Mouse (Mus musculus): ENCODE results near the gene Klf11.
"Not testable (repeated sequence)": the region's sequence is repeated elsewhere in the genome, so short reads cannot be mapped to it uniquely, and the experiment has no call there.

The Klf11 gene

DNA sequence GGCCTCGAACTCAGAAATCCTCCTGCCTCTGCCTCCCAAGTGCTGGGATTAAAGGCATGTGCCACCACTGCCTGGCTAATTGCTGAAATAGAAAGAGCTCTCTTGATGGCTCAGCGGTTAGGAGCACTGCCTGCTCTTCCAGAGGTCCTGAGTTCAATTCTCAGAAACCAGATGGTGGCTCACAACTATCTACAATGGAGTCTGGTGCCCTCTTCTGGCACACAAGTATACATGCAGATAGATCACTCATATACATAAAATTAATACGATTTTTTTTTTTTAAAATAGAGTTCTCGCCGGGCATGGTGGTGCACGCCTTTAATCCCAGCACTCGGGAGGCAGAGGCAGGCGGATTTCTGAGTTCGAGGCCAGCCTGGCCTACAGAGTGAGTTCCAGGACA, 50.5 kb downstream of the Klf11 start:
- Histone ChIP-seq H3K4me1 (replicated peaks; ENCODE audit: low read depth, low read length) (peaks cover 40% of the 10 kb centered on the region), H3K36me3 (ENCODE audit: insufficient read depth, low read length) (peaks cover 14% of the 10 kb centered on the region; the same call in 1 of the 2 replicates)
- 0 out of 2 replicates have a peak, but pooled peaks have one; percentile 11 for TF ChIP-seq CTCF (conservative IDR thresholded peaks at IDR 0.05; ENCODE audit: low read length)
- H3K4me3 ChIP-seq (replicated peaks; ENCODE audit: low read length); H3K9me3 ChIP-seq (ENCODE audit: low read length); H3K27me3 ChIP-seq (ENCODE audit: insufficient read depth, low read length): not testable (repeated sequence)

DNA sequence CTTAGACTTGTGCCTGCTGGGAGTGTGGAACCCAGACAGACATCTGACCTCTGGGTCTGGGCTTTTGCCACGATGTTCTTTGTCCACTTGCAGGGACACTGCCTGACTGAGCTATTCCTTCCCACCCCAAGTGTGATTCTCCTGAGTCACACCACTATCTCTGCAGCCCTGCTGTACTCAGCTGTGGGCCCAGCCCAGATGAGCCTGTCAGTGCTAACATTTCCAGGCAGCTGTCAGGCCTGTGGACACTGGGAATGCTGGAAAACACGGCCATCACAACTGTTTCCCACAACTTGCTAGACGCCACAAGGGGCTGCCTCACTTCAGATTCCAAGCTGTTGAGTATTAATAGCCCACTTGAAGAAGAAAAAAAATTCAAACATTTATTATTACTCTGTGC, 51.9 kb downstream of the Klf11 start:
- Histone ChIP-seq H3K36me3 (ENCODE audit: insufficient read depth, low read length) (peaks cover 14% of the 10 kb centered on the region; the same call in 1 of the 2 replicates), H3K4me1 (replicated peaks; ENCODE audit: low read depth, low read length) (peaks cover 44% of the 10 kb centered on the region), H3K27me3 (ENCODE audit: insufficient read depth, low read length) (no peaks in the 10 kb centered on the region), H3K9me3 (ENCODE audit: low read length) (no peaks in the 10 kb centered on the region), H3K4me3 (replicated peaks; ENCODE audit: low read length) (no peak overlapping the region)
- TF ChIP-seq POU5F1 (IDR thresholded peaks at IDR 0.05; ENCODE audit: borderline replicate concordance, low read length) (no peak), CTCF (conservative IDR thresholded peaks at IDR 0.05; ENCODE audit: low read length) (no peak), NANOG (IDR thresholded peaks at IDR 0.05; ENCODE audit: borderline replicate concordance, low read length) (no peak)

DNA sequence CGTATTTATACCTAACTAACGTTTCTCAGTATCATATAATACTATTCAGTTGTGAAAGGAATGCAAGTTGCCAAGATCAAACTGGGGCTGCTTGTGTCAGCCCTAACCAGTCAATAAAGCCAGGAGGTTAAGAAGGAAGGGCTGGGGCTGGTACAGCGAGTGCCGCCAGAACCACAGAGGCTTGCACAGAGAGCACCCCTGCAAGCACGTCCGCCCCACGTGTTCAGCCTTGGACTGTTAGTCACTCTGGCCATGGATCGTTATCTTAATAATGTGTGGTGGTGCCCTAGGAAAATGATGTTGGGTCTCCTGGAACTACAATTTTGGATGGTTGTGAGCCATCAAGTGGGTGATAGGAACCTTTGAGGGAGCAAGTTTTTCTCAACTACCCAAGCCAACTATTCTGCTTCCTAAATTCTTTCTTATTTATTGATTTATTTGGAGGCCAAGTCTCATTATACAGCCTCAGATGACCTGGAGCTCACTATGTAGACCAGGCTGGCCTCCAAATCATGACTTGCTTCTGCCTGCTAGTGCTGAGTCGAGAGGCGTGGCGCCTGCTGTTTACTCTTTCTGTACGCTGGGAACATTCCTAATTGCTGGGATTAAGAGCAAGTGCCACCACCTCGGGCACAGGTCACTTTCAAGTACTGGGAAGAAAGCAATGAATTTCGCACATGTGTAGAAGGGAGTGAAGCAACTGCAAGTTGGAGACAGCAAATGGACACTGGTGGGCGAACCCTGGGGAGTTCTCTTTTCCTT, 54.6 kb downstream of the Klf11 start:
- TF ChIP-seq NANOG (IDR thresholded peaks at IDR 0.05; ENCODE audit: borderline replicate concordance, low read length) = no peak
- TF ChIP-seq CTCF (conservative IDR thresholded peaks at IDR 0.05; ENCODE audit: low read length) = no peak
- no peak for TF ChIP-seq POU5F1 (IDR thresholded peaks at IDR 0.05; ENCODE audit: borderline replicate concordance, low read length)
- H3K4me3 ChIP-seq (replicated peaks; ENCODE audit: low read length) = peak overlapping the region; percentile 48; the same call in 1 of the 2 replicates
- peaks cover 34% of the 10 kb centered on the region for H3K36me3 ChIP-seq (ENCODE audit: insufficient read depth, low read length)
- no peaks in the 10 kb centered on the region for H3K27me3 ChIP-seq (ENCODE audit: insufficient read depth, low read length)
- H3K9me3 ChIP-seq (ENCODE audit: low read length) = no peaks in the 10 kb centered on the region
- H3K4me1 ChIP-seq (replicated peaks; ENCODE audit: low read depth, low read length) = peaks cover 63% of the 10 kb centered on the region

DNA sequence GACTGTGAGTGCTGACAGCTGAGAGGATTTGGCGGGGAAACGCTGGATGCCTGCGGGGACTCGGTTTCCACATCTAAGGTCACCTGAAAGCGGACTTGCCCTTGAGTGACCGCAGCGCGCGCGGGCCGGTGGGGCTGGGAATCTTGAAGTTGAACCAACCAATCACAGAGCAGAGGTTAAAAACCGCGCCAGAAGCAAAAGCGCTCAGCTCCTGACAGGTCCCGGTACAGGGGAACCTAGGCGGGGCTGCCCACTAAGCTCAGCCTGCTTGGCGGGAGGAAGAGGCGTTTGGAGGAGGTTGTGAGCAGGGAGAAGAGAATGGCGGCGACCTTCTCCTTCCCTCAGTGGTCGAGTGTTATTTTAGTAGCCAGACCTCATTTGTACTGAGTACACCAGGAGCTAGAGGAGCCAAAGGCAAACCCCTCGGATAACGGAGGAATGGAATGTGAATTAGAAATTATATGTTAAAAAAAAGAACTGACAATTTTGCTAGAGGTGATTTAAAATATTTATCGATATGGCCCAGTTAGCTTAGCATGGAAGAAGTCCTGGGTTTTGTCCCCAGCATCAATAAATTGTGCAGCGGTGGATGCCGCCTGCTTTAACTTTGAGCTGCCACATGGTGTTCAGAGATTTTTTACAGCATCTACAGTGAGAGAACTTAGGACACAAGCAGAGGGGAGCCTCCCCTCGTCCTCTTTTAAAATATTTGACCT, 55.8 kb downstream of the Klf11 start:
- Histone ChIP-seq H3K36me3 (ENCODE audit: insufficient read depth, low read length) (peaks cover 46% of the 10 kb centered on the region), H3K4me3 (replicated peaks; ENCODE audit: low read length) (peak overlapping the region; percentile 99), H3K9me3 (ENCODE audit: low read length) (no peaks in the 10 kb centered on the region), H3K27me3 (ENCODE audit: insufficient read depth, low read length) (no peaks in the 10 kb centered on the region), H3K4me1 (replicated peaks; ENCODE audit: low read depth, low read length) (peaks cover 73% of the 10 kb centered on the region)
- TF ChIP-seq POU5F1 (IDR thresholded peaks at IDR 0.05; ENCODE audit: borderline replicate concordance, low read length) (no peak), NANOG (IDR thresholded peaks at IDR 0.05; ENCODE audit: borderline replicate concordance, low read length) (no peak), CTCF (conservative IDR thresholded peaks at IDR 0.05; ENCODE audit: low read length) (no peak)

DNA sequence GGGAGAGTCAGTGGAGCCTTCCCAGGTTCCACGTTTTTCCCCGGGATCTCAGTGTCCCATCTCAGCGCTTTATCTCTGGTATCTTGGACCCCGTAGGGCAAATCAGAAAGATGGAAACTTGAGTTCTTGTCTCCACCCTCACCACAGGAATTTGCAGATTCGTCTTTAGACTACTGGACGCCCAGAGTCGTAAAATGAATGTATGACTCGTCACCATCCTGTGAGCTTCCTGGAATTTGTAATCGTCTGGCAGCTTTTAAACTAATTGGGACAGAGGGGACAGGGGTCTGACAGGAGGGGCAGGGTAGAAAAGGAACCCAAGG, 56.4 kb downstream of the Klf11 start:
- H3K27me3 ChIP-seq (ENCODE audit: insufficient read depth, low read length) = no peaks in the 10 kb centered on the region
- peaks cover 78% of the 10 kb centered on the region for H3K4me1 ChIP-seq (replicated peaks; ENCODE audit: low read depth, low read length)
- H3K36me3 ChIP-seq (ENCODE audit: insufficient read depth, low read length) = peaks cover 51% of the 10 kb centered on the region
- H3K9me3 ChIP-seq (ENCODE audit: low read length) = no peaks in the 10 kb centered on the region
- H3K4me3 ChIP-seq (replicated peaks; ENCODE audit: low read length) = peak overlapping the region; percentile 99
- TF ChIP-seq POU5F1 (IDR thresholded peaks at IDR 0.05; ENCODE audit: borderline replicate concordance, low read length) = no peak
- TF ChIP-seq NANOG (IDR thresholded peaks at IDR 0.05; ENCODE audit: borderline replicate concordance, low read length) = no peak
- no peak for TF ChIP-seq CTCF (conservative IDR thresholded peaks at IDR 0.05; ENCODE audit: low read length)

DNA sequence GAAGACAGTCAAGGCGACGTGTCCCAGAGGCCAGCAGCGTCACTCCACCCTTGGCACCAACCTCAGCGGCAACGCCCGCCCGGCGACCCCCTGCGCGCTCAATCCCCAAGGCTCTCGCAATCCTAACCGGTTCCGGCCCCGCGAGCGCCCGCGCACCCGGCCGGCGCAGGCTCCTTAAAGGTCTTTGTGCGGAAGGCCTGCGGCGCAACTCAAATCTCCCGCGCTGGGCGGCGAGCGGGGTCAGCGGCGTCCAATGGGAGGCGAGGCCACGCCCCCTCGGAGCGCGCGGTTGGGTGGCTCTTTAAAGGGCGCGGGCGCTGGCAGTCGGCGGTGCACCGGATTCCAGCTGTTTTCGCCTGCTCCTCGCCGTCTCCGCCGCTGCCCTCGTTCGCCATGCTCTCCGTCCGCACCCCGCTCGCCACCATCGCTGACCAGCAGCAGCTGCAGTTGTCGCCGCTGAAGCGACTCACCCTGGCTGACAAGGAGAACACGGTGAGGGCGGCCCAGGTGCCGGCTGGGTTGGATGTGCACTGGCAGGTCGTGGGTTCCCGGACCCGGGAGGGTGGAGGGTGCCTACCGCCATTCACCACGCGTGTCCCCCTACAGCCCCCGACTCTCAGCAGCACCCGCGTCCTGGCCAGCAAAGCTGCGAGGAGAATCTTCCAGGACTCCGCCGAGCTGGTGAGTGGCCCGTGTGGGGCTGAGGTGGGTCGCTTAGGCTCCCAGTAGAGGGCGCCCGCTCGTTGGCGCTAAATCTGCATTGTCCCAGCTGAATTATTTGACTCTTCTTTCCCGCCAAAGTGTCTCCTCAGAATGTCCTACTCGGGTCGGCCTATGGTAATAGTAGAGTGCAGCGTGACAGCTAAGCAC, 57.1 kb downstream of the Klf11 start, which contains the start of gene Rrm2:
Rrm2 (plus strand) TSS at position 288 of the 870 bp plus-strand sequence.
- H3K36me3 ChIP-seq (ENCODE audit: insufficient read depth, low read length) = peaks cover 54% of the 10 kb centered on the region
- peak; percentile 69 for TF ChIP-seq CTCF (conservative IDR thresholded peaks at IDR 0.05; ENCODE audit: low read length)
- no peak for TF ChIP-seq NANOG (IDR thresholded peaks at IDR 0.05; ENCODE audit: borderline replicate concordance, low read length)
- no peaks in the 10 kb centered on the region for H3K9me3 ChIP-seq (ENCODE audit: low read length)
- peaks cover 82% of the 10 kb centered on the region for H3K4me1 ChIP-seq (replicated peaks; ENCODE audit: low read depth, low read length)
- no peaks in the 10 kb centered on the region for H3K27me3 ChIP-seq (ENCODE audit: insufficient read depth, low read length)
- H3K4me3 ChIP-seq (replicated peaks; ENCODE audit: low read length) = peak within 1 kb of the TSS; percentile 99

DNA sequence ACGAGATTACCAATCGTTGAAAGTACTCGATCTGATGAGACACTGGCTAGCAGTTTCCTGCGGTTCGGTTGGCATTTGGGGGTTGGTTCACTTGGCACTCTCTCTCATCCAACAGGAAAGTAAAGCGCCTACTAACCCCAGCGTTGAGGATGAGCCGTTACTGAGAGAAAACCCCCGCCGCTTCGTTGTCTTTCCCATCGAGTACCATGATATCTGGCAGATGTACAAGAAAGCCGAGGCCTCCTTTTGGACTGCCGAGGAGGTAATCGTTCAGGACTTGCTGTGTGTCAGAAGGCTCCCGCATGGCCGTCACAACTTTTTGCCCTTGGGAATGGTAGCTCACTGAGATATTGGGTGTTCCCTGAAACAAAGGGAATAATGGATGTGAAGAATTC, 57.7 kb downstream of the Klf11 start:
- Histone ChIP-seq H3K36me3 (ENCODE audit: insufficient read depth, low read length) (peaks cover 55% of the 10 kb centered on the region), H3K4me1 (replicated peaks; ENCODE audit: low read depth, low read length) (peaks cover 82% of the 10 kb centered on the region), H3K27me3 (ENCODE audit: insufficient read depth, low read length) (no peaks in the 10 kb centered on the region), H3K4me3 (replicated peaks; ENCODE audit: low read length) (peak overlapping the region; percentile 99), H3K9me3 (ENCODE audit: low read length) (no peaks in the 10 kb centered on the region)
- no peak for TF ChIP-seq POU5F1 (IDR thresholded peaks at IDR 0.05; ENCODE audit: borderline replicate concordance, low read length)

DNA sequence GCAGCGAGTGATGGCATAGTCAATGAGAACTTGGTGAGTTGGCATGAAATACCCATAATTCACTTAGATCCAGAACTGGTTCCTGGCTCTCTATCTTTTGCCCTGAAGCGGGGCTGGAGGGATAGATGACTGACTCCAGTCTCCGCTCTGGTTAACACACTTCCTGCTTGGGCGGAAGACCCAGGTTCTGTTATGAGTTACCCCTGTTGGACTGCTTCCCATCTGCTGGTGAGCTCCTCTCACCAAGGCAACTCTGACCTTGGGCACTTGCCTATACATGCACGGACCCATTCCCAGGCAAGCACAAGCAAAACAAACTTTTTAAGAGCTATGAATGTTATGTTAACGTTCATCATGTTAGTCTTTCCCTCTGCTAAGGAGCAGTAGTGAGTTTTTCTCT, 58.3 kb downstream of the Klf11 start:
- Histone ChIP-seq H3K27me3 (ENCODE audit: insufficient read depth, low read length) (no peaks in the 10 kb centered on the region), H3K4me1 (replicated peaks; ENCODE audit: low read depth, low read length) (peaks cover 80% of the 10 kb centered on the region), H3K36me3 (ENCODE audit: insufficient read depth, low read length) (peaks cover 54% of the 10 kb centered on the region), H3K9me3 (ENCODE audit: low read length) (no peaks in the 10 kb centered on the region), H3K4me3 (replicated peaks; ENCODE audit: low read length) (peak overlapping the region; percentile 99)
- TF ChIP-seq POU5F1 (IDR thresholded peaks at IDR 0.05; ENCODE audit: borderline replicate concordance, low read length) (no peak), NANOG (IDR thresholded peaks at IDR 0.05; ENCODE audit: borderline replicate concordance, low read length) (no peak), CTCF (conservative IDR thresholded peaks at IDR 0.05; ENCODE audit: low read length) (no peak)
